Mouse (Mus musculus) MEL (cell line): ENCODE data around the gene Pogz.
A peak's percentile ranks its signal among the peaks of the same experiment; 100 is the strongest.

Source experiments
- CTCF ChIP-seq, 3 experiments: IDR thresholded peaks in 2 of 3; conservative IDR thresholded peaks in 1 of 3; 2 replicates each; pipeline ENCODE4 v1.5.1; 2011 to 2012; ENCODE audit warnings: low read length in 3 of 3, low read depth in 2 of 3, mild to moderate bottlenecking in 2 of 3, improper control_type of control experiment in 1 of 3, inconsistent platforms in 1 of 3, mixed read lengths in 1 of 3, moderate library complexity in 1 of 3; ENCODE audit not compliant: control insufficient read depth in 1 of 3, insufficient read depth in 1 of 3, poor library complexity in 1 of 3, severe bottlenecking in 1 of 3
- ELF1 ChIP-seq: IDR thresholded peaks from 2 replicates; pipeline ENCODE4 v1.6.1; 2014; ENCODE audit warnings: low read depth, mild to moderate bottlenecking, inconsistent platforms, low read length, improper control_type of control experiment, moderate library complexity
- EP300 ChIP-seq, 2 experiments: IDR thresholded peaks; 2 replicates each; pipeline ENCODE4 v1.6.1; 2011; ENCODE audit warnings: improper control_type of control experiment in 2 of 2, low read length in 2 of 2, low read depth in 1 of 2, mild to moderate bottlenecking in 1 of 2
- MAFK ChIP-seq: IDR thresholded peaks from 2 replicates; pipeline ENCODE4 v1.6.1; 2011; ENCODE audit warnings: low read depth, mild to moderate bottlenecking, low read length, improper control_type of control experiment, borderline replicate concordance
- MAX ChIP-seq: IDR thresholded peaks from 2 replicates; pipeline ENCODE4 v1.6.1; 2011; ENCODE audit warnings: low read length, improper control_type of control experiment
- MEF2A ChIP-seq: IDR thresholded peaks from 2 replicates; pipeline ENCODE4 v1.6.1; 2014; ENCODE audit warnings: low read depth, mild to moderate bottlenecking, inconsistent platforms, low read length, improper control_type of control experiment; ENCODE audit not compliant: poor library complexity, insufficient replicate concordance, severe bottlenecking; ENCODE audit errors: extremely low read depth
- MYC ChIP-seq: IDR thresholded peaks from 2 replicates; pipeline ENCODE4 v1.6.1; 2011; ENCODE audit warnings: low read depth, mild to moderate bottlenecking, low read length, improper control_type of control experiment, moderate library complexity
- POLR2A ChIP-seq, 2 experiments: IDR thresholded peaks; 2 replicates each; pipeline ENCODE4 v1.6.1; 2011 to 2012; ENCODE audit warnings: low read length in 2 of 2, mild to moderate bottlenecking in 2 of 2, control low read depth in 1 of 2, improper control_type of control experiment in 1 of 2, low read depth in 1 of 2, moderate library complexity in 1 of 2; ENCODE audit not compliant: control insufficient read depth in 1 of 2, insufficient read depth in 1 of 2, poor library complexity in 1 of 2
- POLR2AphosphoS2 ChIP-seq: IDR thresholded peaks from 2 replicates; pipeline ENCODE4 v1.6.1; 2011; ENCODE audit warnings: low read length, improper control_type of control experiment
- RCOR1 ChIP-seq: IDR thresholded peaks from 2 replicates; pipeline ENCODE4 v1.6.1; 2012; ENCODE audit warnings: low read depth, mild to moderate bottlenecking, inconsistent platforms, low read length, improper control_type of control experiment
- SMC3 ChIP-seq: IDR thresholded peaks from 2 replicates; pipeline ENCODE4 v1.6.1; 2011; ENCODE audit warnings: low read depth, low read length, improper control_type of control experiment
- ZC3H11A ChIP-seq: IDR thresholded peaks from 2 replicates; pipeline ENCODE4 v1.6.1; 2012; ENCODE audit warnings: low read depth, mild to moderate bottlenecking, inconsistent platforms, low read length, improper control_type of control experiment
- ZNF384 ChIP-seq: IDR thresholded peaks from 2 replicates; pipeline ENCODE4 v1.6.1; 2012; ENCODE audit warnings: low read depth, mild to moderate bottlenecking, inconsistent platforms, low read length, improper control_type of control experiment

GRCm38 (mm10) chr3:94815603-94816002, 21.8 kb upstream of the Pogz start:
- TF ChIP-seq ZNF384 (no peak), MAFK (no peak), EP300 (IDR thresholded peaks at IDR 0.05; ENCODE audit: low read depth in 1 of 2, low read length in 2 of 2) (no peak), CTCF (IDR thresholded peaks at IDR 0.05 in 2 of 3, conservative IDR thresholded peaks at IDR 0.05 in 1 of 3; ENCODE audit: control insufficient read depth in 1 of 3, insufficient read depth in 1 of 3, low read depth in 2 of 3, low read length in 3 of 3, poor library complexity in 1 of 3, severe bottlenecking in 1 of 3) (peak in 2 of 3 experiments; percentile 48 to 60; a peak in 4 of 6 replicates), POLR2A (IDR thresholded peaks at IDR 0.05; ENCODE audit: control insufficient read depth in 1 of 2, insufficient read depth in 1 of 2, low read depth in 1 of 2, low read length in 2 of 2, poor library complexity in 1 of 2) (no peak), RCOR1 (no peak), SMC3 (peak; percentile 51), MEF2A (no peak), MAX (no peak), POLR2AphosphoS2 (no peak), ZC3H11A (no peak), ELF1 (no peak), MYC (no peak)
